Mouse (Mus musculus): ENCODE results near the gene Usp35. TPM values are rescaled to one million over a fixed set of nuclear protein-coding genes. Genes with fewer than 3 reads are reported as not detected.

The Usp35 gene
- polyA plus RNA-seq, 1 experiment from 2014 or later: 1.5 TPM

DNA sequence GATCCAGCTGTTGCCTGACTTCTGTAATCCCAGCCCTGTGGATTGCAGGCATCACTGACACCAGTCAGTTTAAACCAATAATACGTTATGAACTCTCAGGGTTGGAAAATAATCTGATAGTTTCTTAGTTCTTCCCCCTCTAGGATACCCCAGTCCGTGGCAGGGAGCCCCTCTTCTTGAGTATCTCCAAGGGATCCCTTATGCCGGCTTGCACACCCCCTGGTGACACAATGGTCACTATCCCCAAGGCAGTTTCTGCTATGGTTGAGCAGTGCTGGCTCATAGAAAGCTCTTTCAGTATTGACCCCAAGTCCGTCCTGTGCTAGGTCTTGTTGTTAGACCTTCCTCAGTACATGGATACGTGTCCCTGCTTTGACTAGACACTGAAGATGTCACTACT lies 17.0 kb upstream of the Usp35 start:
- 81% methylated on average over 5 of the region's 5 CpGs for WGBS
- H3K27ac ChIP-seq (ENCODE audit: low read length): no peak overlapping the region
- ATAC-seq (no peak), DNase-seq (ENCODE audit: low spot score) (no peak)
- H3K4me3 ChIP-seq (ENCODE audit: low read depth, low read length): no peak overlapping the region
- 0 out of 2 replicates have a peak, but pooled peaks cover 8% of the 10 kb centered on the region for H3K36me3 ChIP-seq (ENCODE audit: insufficient read depth, low read length)
- no peak for TF ChIP-seq EP300 (IDR thresholded peaks at IDR 0.05)
- no peak overlapping the region for H3K4me2 ChIP-seq (replicated peaks; ENCODE audit: low read depth, low read length)
- no peaks in the 10 kb centered on the region for H3K27me3 ChIP-seq (replicated peaks; ENCODE audit: insufficient read depth, low read length)
- no peak overlapping the region for H3K9ac ChIP-seq (replicated peaks; ENCODE audit: low read depth)
- no peaks in the 10 kb centered on the region; the same call in 1 of the 2 replicates for H3K4me1 ChIP-seq (ENCODE audit: insufficient read depth, low read depth, low read length)
- no peaks in the 10 kb centered on the region for H3K9me3 ChIP-seq (ENCODE audit: low read length)

DNA sequence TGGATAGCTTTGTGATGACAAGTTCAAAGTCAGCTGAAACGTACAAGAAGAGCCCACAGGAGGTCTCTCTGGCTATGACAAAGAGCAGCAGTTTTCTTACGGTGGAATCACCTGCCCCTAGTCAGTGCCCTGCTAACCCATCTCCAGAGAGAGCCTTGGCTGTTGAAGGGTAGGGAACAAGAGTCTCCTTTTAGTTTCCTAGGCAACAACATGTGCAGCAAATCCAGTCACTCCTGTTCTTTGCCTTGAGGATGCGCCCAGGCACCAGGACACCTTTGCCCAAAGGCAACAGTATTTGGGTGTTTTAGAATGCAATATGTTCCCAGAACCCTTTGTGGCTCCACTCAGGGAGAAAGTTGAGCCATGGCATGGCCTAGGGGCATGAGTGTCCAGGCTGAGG lies 16.5 kb upstream of the Usp35 start:
- Histone ChIP-seq H3K4me3 (ENCODE audit: low read depth, low read length) (no peak overlapping the region), H3K27me3 (replicated peaks; ENCODE audit: insufficient read depth, low read length) (no peaks in the 10 kb centered on the region), H3K4me1 (ENCODE audit: insufficient read depth, low read depth, low read length) (no peaks in the 10 kb centered on the region; the same call in 1 of the 2 replicates), H3K9ac (replicated peaks; ENCODE audit: low read depth) (no peak overlapping the region), H3K36me3 (ENCODE audit: insufficient read depth, low read length) (0 out of 2 replicates have a peak, but pooled peaks cover 8% of the 10 kb centered on the region), H3K9me3 (ENCODE audit: low read length) (no peaks in the 10 kb centered on the region), H3K4me2 (replicated peaks; ENCODE audit: low read depth, low read length) (no peak overlapping the region), H3K27ac (ENCODE audit: low read length) (no peak overlapping the region)
- TF ChIP-seq CTCF (IDR thresholded peaks at IDR 0.05) (no peak), EP300 (IDR thresholded peaks at IDR 0.05) (no peak)
- DNase-seq (ENCODE audit: low spot score) (no peak), ATAC-seq (no peak)
- 81% methylated on average over 3 of the region's 3 CpGs for WGBS

DNA sequence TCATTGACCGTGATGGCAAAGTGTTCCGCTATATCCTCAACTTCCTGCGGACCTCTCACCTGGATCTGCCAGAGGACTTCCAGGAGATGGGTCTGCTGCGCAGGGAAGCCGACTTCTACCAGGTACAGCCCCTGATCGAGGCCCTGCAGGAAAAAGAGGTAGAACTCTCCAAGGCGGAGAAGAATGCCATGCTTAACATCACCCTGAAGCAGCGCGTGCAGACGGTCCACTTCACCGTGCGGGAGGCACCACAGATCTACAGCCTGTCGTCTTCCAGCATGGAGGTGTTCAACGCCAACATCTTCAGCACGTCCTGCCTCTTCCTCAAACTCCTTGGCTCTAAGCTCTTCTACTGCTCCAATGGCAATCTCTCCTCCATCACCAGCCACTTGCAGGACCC lies 15.6 kb upstream of the Usp35 start:
- no peak for TF ChIP-seq EP300 (IDR thresholded peaks at IDR 0.05)
- TF ChIP-seq CTCF (IDR thresholded peaks at IDR 0.05): no peak
- H3K4me1 ChIP-seq (ENCODE audit: insufficient read depth, low read depth, low read length): no peaks in the 10 kb centered on the region; the same call in 1 of the 2 replicates
- no peak for DNase-seq (ENCODE audit: low spot score)
- H3K36me3 ChIP-seq (ENCODE audit: insufficient read depth, low read length): 0 out of 2 replicates have a peak, but pooled peaks cover 8% of the 10 kb centered on the region
- H3K4me3 ChIP-seq (ENCODE audit: low read depth, low read length): no peak overlapping the region
- no peak overlapping the region for H3K27ac ChIP-seq (ENCODE audit: low read length)
- 96% methylated on average over 15 of the region's 15 CpGs for WGBS
- ATAC-seq: no peak
- H3K9ac ChIP-seq (replicated peaks; ENCODE audit: low read depth): no peak overlapping the region
- no peak overlapping the region for H3K4me2 ChIP-seq (replicated peaks; ENCODE audit: low read depth, low read length)
- no peaks in the 10 kb centered on the region for H3K27me3 ChIP-seq (replicated peaks; ENCODE audit: insufficient read depth, low read length)
- no peaks in the 10 kb centered on the region for H3K9me3 ChIP-seq (ENCODE audit: low read length)

DNA sequence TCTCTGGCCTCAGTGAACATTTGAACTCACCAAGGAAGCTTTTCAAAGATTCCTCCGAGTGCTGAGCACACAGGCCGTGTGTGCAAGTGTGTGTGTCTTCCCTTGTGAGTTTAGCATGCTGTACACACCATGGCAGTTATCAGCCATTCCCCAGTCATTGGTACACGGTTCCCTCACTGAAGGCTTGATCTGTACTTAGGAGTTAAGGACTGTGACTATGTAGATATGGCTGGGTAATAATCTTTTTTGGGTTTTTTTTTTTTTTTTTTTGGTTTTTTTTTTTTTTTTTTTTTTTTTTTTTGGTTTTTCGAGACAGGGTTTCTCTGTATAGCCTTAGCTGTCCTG lies 15.0 kb upstream of the Usp35 start:
- Histone ChIP-seq H3K4me2 (replicated peaks; ENCODE audit: low read depth, low read length) (no peak overlapping the region), H3K27me3 (replicated peaks; ENCODE audit: insufficient read depth, low read length) (no peaks in the 10 kb centered on the region), H3K4me3 (ENCODE audit: low read depth, low read length) (no peak overlapping the region), H3K36me3 (ENCODE audit: insufficient read depth, low read length) (0 out of 2 replicates have a peak, but pooled peaks cover 8% of the 10 kb centered on the region), H3K9me3 (ENCODE audit: low read length) (no peaks in the 10 kb centered on the region), H3K27ac (ENCODE audit: low read length) (no peak overlapping the region), H3K4me1 (ENCODE audit: insufficient read depth, low read depth, low read length) (no peaks in the 10 kb centered on the region; the same call in 1 of the 2 replicates), H3K9ac (replicated peaks; ENCODE audit: low read depth) (no peak overlapping the region)
- TF ChIP-seq CTCF (IDR thresholded peaks at IDR 0.05) (no peak), EP300 (IDR thresholded peaks at IDR 0.05) (no peak)
- DNase-seq (ENCODE audit: low spot score) (no peak), ATAC-seq (no peak)
- WGBS: 76% methylated on average over 3 of the region's 4 CpGs

DNA sequence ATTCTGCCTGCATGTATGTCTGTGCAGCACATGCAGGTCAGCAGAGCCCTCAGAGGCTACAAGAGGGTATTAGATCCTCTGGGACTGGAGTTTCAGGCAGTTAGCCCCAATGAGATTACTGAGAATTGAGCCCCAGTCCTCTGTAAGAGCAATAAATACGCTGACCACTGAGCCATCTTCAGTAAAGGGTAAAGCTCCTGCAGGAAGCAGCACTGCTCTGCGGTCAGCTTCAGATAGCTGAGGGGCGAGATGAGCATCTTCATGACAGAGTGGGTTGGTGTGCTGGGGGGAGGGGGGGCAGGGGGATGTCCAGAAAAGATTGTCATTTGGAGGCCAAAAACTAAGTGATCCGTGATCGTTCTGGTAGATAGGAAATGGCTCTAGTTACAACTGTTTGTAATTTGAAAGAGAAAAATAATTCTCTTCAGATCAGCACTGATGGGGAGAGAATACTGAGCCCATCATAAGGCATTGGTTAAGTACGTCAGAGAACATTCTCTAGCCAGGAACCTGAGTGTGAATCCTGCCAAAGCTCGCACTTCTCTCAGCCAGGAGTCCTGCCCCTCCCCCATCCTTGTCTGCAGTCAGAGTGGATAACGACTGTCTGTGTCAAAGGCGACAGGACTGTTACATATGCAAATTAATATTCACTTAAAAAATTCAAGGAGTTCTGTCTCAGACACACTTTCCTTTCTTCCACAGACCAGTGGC lies 14.4 kb upstream of the Usp35 start:
- Histone ChIP-seq H3K36me3 (ENCODE audit: insufficient read depth, low read length) (0 out of 2 replicates have a peak, but pooled peaks cover 8% of the 10 kb centered on the region), H3K9ac (replicated peaks; ENCODE audit: low read depth) (no peak overlapping the region), H3K9me3 (ENCODE audit: low read length) (no peaks in the 10 kb centered on the region), H3K4me3 (ENCODE audit: low read depth, low read length) (no peak overlapping the region), H3K27me3 (replicated peaks; ENCODE audit: insufficient read depth, low read length) (no peaks in the 10 kb centered on the region), H3K27ac (ENCODE audit: low read length) (no peak overlapping the region), H3K4me1 (ENCODE audit: insufficient read depth, low read depth, low read length) (peaks cover under 1% of the 10 kb centered on the region; the same call in 1 of the 2 replicates), H3K4me2 (replicated peaks; ENCODE audit: low read depth, low read length) (no peak overlapping the region)
- ATAC-seq: no peak
- WGBS: 72% methylated on average over 9 of the region's 9 CpGs
- TF ChIP-seq CTCF (IDR thresholded peaks at IDR 0.05) (no peak), EP300 (IDR thresholded peaks at IDR 0.05) (no peak)
- DNase-seq (ENCODE audit: low spot score): no peak

DNA sequence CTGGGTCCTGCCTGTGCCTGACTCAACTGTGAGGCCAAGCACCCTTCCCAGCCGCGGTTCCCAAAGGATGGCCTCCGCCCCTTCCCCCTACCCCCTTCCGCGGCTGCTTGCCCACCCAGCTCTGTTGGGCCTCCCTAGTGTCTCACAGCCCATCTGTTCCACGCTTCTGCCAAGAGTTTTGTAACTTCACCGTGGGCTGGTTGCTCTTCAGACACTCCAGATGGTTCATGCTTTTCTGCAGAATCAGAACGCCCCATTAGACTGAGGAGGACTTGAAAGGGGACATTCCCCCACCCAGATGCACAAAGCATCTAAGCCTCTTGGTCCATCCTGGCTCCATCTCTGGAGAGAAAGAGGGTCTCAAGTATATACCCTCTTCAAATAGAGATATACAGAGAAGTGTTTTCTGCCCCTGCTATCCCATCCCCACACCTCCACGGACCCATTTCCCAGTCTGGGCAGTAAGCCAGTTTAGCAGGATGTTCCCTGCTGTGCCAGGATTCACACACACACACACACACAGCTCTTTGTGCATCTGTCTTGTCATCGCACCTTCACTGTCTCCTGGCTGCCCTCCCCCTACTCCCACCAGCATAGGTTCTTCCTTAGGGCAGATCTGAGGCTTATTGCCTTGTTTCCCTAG lies 13.5 kb upstream of the Usp35 start:
- TF ChIP-seq CTCF (IDR thresholded peaks at IDR 0.05) (no peak), EP300 (IDR thresholded peaks at IDR 0.05) (no peak)
- Histone ChIP-seq H3K9me3 (ENCODE audit: low read length) (no peaks in the 10 kb centered on the region), H3K4me3 (ENCODE audit: low read depth, low read length) (no peak overlapping the region), H3K36me3 (ENCODE audit: insufficient read depth, low read length) (0 out of 2 replicates have a peak, but pooled peaks cover 8% of the 10 kb centered on the region), H3K9ac (replicated peaks; ENCODE audit: low read depth) (no peak overlapping the region), H3K4me1 (ENCODE audit: insufficient read depth, low read depth, low read length) (peaks cover 3% of the 10 kb centered on the region; the same call in 1 of the 2 replicates), H3K27ac (ENCODE audit: low read length) (no peak overlapping the region), H3K4me2 (replicated peaks; ENCODE audit: low read depth, low read length) (no peak overlapping the region), H3K27me3 (replicated peaks; ENCODE audit: insufficient read depth, low read length) (no peaks in the 10 kb centered on the region)
- WGBS: 44% methylated on average over 10 of the region's 10 CpGs
- ATAC-seq (peak; percentile 55), DNase-seq (ENCODE audit: low spot score) (peak; percentile 72)

All from lung, postnatal 0 days (tissue).